Mouse (Mus musculus): ENCODE results near the gene 1810010D01Rik. TPM values are rescaled to one million over a fixed set of nuclear protein-coding genes. Genes with fewer than 3 reads are reported as not detected.

Gene 1810010D01Rik
- not detected for polyA plus RNA-seq (2014; fragmentation: Illumina TruSeq; extraction: RNeasy Lipid Tissue Mini Kit (QIAGEN cat#74804); ENCODE audit: low read depth, low replicate concordance)

DNA sequence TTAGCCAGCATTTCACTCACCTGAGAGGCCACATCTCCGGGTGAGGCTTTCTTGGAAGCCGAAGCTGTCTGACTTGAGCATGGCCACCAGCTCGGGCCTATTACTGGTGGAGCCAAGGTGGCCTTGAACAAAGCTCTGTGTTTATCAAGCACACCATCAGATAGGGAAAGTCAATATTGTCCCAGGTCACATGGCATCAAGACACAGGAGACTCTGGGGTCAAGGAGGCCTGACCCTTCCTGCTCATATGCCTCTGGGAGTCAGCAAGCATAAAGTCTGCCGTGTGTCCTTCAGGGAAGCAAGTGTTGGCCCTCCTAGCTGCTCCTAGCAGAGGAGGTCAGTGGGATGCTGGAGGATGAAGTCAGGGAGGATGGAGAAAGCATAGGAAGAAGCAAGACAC lies at the start of gene 1810010D01Rik:
1810010D01Rik (minus strand) TSS at position 114 of the 400 bp plus-strand sequence.

Other genes with a start within 250 kb of the 1810010D01Rik start
- gene Tpcn2, start 75.9 kb upstream of the 1810010D01Rik start, polyA plus RNA-seq (2014; fragmentation: Illumina TruSeq; extraction: RNeasy Lipid Tissue Mini Kit (QIAGEN cat#74804); ENCODE audit: low read depth, low replicate concordance) = 0.58 TPM
- gene Mrgprf, start 92.7 kb upstream of the 1810010D01Rik start, polyA plus RNA-seq (2014; fragmentation: Illumina TruSeq; extraction: RNeasy Lipid Tissue Mini Kit (QIAGEN cat#74804); ENCODE audit: low read depth, low replicate concordance) = not detected
- gene Mrgprd, start 106.7 kb upstream of the 1810010D01Rik start, polyA plus RNA-seq (2014; fragmentation: Illumina TruSeq; extraction: RNeasy Lipid Tissue Mini Kit (QIAGEN cat#74804); ENCODE audit: low read depth, low replicate concordance) = not detected